Mouse (Mus musculus) activated CD4-positive, CD25-positive, alpha-beta regulatory T cell (primary cell): Measurements from ENCODE around the gene Bpifb9b. TPM values are rescaled to one million over a fixed set of nuclear protein-coding genes. Genes with fewer than 3 reads are reported as not detected.

Source experiments
- polyA plus RNA-seq, 2 experiments: library from polyadenylated mRNA; unstranded; fragments of 100-300 nt; shearing (Covaris generic); gene quantifications; one replicate each; pipeline ENCODE4 v1.2.1; 2017

The Bpifb9b gene
- not detected for polyA plus RNA-seq

DNA sequence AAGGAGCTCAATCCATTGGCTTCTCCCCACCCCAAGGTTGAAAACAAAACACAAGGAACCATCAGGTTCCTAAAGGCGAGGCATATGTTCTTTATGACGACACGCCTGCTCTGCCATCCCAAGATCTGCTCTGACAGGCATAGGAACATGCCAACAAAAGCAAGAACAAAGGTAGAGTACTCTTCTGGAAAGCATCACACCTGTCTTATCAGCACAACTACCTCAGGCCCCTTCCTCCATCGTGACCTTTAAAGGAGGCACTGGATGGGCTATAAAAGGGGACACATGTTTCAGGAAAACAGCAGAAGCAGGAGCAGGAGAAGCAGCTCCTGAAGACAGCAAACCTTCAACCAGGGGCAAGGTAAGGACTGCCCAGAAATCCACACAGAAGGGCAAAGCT is at the start of gene Bpifb9b:
TSS of gene Bpifb9b (plus strand) at position 301 of the 400 bp plus-strand sequence.

DNA sequence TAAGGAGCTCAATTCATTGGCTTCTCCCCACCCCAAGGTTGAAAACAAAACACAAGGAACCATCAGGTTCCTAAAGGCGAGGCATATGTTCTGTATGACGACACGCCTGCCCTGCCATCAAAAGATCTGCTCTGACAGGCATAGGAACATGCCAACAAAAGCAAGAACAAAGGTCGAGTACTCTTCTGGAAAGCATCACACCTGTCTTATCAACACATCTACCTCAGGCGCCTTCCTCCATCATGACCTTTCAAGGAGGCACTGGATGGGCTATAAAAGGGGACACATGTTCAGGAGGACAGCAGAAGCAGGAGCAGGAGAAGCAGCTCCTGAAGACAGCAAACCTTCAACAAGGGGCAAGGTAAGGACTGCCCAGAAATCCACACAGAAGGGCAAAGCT is 49.5 kb upstream of the Bpifb9b start, which contains the start of gene Bpifb9a:
TSS of gene Bpifb9a (plus strand) at position 301 of the 400 bp plus-strand sequence.

Other genes starting within 250 kb of the Bpifb9b start
- gene Bpifa3, start 176.9 kb upstream of the Bpifb9b start, polyA plus RNA-seq: not detected
- not detected for gene Bpifa1, start 164.3 kb upstream of the Bpifb9b start, polyA plus RNA-seq
- gene Bpifa5, start 144.6 kb upstream of the Bpifb9b start, polyA plus RNA-seq: not detected
- not detected for gene Bpifb1, start 116.4 kb upstream of the Bpifb9b start, polyA plus RNA-seq
- gene Bpifb5, start 83.5 kb upstream of the Bpifb9b start, polyA plus RNA-seq: not detected
- not detected for gene Bpifb9a, start 49.4 kb upstream of the Bpifb9b start, polyA plus RNA-seq
- 10 to 100 TPM; 17.7 to 32.1 TPM for gene Cdk5rap1, start 65.8 kb downstream of the Bpifb9b start, polyA plus RNA-seq
- under 1 TPM in 1 of 2 experiments, not detected in 1; 0.37 TPM for gene Snta1, start 100.9 kb downstream of the Bpifb9b start, polyA plus RNA-seq
- 10 to 100 TPM; 21.1 to 27.1 TPM for gene Cbfa2t2, start 129.3 kb downstream of the Bpifb9b start, polyA plus RNA-seq
- 1 to 10 TPM in 1 of 2 experiments, not detected in 1; 2.2 TPM for gene 1700003F12Rik, start 239.9 kb downstream of the Bpifb9b start, polyA plus RNA-seq
- gene Actl10, start 244.5 kb downstream of the Bpifb9b start, polyA plus RNA-seq: under 1 TPM in 1 of 2 experiments, not detected in 1; 0.18 TPM